Mouse (Mus musculus): ENCODE results near the gene Bmi1.

Gene Bmi1

DNA sequence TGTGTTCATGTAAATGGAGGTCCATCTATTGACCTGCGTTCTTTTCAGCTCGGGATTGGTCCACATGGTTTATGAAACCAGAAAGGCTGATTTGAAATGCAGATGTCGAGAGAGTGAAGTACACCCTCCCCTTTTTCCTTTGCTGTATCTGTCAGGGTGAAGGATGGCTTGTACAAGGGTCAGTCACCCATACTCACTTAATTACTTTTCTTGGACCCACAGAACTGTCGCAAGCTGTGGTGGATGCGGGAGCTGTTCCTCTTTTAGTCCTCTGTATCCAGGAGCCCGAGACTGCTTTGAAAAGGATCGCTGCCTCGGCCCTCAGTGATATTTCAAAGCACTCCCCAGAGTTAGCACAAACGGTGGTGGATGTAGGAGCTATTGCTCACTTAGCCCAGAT lies 54.9 kb downstream of the Bmi1 start:
- DNase-seq, result no peak

- DNase-seq, result no peak
These were observed 57.7 kb downstream of the Bmi1 start for GRCm38 (mm10) chr2:18734394-18735127.

Measured in cerebellum, postnatal 10 days (tissue).